Mouse (Mus musculus): ENCODE results near the gene Gphn. TPM values are rescaled to one million over a fixed set of nuclear protein-coding genes. Genes with fewer than 3 reads are reported as not detected.
"Not testable (repeated sequence)": the region's sequence is repeated elsewhere in the genome, so short reads cannot be mapped to it uniquely, and the experiment has no call there.

Gene Gphn
- polyA plus RNA-seq, 1 experiment from 2014 or later: 14.7 TPM

DNA sequence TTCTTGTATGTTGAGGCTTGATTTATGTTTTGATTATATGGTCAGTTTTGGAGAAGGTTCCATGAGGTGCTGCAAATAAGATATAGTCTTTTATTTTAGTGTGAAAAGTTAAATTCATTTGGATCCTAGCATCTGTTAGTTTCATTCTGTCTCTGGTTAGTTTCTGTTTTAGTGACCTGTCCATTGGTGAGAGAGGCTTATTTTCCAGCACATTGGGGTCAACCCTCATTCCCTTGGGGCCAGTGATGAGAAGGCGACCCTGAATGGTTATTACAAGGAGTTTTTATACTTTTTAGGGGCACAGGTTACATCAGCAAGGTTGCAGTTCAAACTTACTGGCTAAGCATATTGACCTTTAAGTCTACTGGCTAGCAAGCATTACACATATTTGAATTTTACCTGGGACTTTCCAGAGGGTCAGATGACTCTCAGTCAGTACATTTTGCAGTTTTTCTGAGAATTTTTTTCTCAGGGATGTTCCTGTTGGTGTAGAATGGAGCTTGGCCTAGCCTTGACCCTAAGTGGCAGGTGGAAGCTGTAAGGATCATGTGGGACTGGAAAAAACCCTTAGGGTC, 72.7 kb downstream of the Gphn start:
- 78% methylated on average over 1 of the region's 1 CpGs for WGBS
- Histone ChIP-seq H3K4me3 (ENCODE audit: low read length) (no peak overlapping the region), H3K4me2 (ENCODE audit: low read depth, low read length) (no peak overlapping the region), H3K36me3 (ENCODE audit: control insufficient read depth, insufficient read depth) (no peaks in the 10 kb centered on the region), H3K9me3 (replicated peaks; ENCODE audit: control insufficient read depth, low read length) (no peaks in the 10 kb centered on the region), H3K27me3 (ENCODE audit: control insufficient read depth, insufficient read depth, low read length) (no peaks in the 10 kb centered on the region), H3K4me1 (ENCODE audit: control insufficient read depth, insufficient read depth, low read length) (no peaks in the 10 kb centered on the region), H3K9ac (ENCODE audit: low read length) (no peak overlapping the region), H3K27ac (ENCODE audit: low read length) (no peak overlapping the region)
- ATAC-seq (replicated peaks; ENCODE audit: extremely low read depth, insufficient read depth, low FRiP score): no peak

DNA sequence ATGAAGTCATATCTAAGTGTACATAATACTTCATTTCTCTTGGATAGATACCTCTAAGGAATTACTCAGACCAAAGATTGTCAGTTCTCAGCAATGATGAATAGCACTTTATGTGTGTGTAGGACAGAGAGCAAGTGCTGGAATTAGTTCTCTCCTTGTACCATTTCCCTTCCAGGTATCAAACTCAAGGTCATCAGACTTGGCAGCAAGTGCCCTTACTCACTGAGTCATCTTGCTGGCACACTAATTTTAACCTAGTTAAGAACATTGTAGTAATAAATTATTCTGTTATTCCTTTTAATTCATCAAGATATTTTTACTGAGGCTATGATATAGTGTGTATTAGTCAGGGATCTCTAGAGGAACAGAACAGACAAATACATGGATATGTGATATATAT, 88.9 kb downstream of the Gphn start:
- H3K27ac ChIP-seq (ENCODE audit: low read length): no peak overlapping the region
- H3K9ac ChIP-seq (ENCODE audit: low read length): no peak overlapping the region
- no peak overlapping the region for H3K4me2 ChIP-seq (ENCODE audit: low read depth, low read length)
- H3K27me3 ChIP-seq (ENCODE audit: control insufficient read depth, insufficient read depth, low read length): no peaks in the 10 kb centered on the region
- no peak overlapping the region for H3K4me3 ChIP-seq (ENCODE audit: low read length)
- no peaks in the 10 kb centered on the region for H3K9me3 ChIP-seq (replicated peaks; ENCODE audit: control insufficient read depth, low read length)
- no peak for ATAC-seq (replicated peaks; ENCODE audit: extremely low read depth, insufficient read depth, low FRiP score)
- H3K36me3 ChIP-seq (ENCODE audit: control insufficient read depth, insufficient read depth): no peaks in the 10 kb centered on the region
- no peaks in the 10 kb centered on the region for H3K4me1 ChIP-seq (ENCODE audit: control insufficient read depth, insufficient read depth, low read length)

DNA sequence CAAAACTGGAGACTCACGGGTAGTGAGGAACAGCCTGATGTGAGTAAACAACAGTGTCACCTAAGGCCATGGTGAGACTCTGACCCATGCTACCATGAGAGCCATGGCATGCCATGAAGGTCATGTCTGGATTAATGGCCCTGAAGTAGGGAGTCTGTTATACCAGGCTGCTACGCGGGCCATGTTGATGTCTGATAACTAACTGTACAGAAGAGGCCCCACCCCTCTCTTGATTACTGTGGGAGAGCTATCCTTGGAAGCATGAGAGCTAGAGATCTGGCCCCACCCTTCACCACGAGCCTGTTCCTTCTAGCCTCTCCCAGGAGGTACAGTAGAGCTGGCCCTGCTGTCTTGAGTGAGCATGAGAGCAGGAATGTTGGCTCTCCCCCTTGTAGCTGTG, 101.8 kb downstream of the Gphn start:
- Histone ChIP-seq H3K9ac (ENCODE audit: low read length) (no peak overlapping the region), H3K4me2 (ENCODE audit: low read depth, low read length) (no peak overlapping the region), H3K27me3 (ENCODE audit: control insufficient read depth, insufficient read depth, low read length) (no peaks in the 10 kb centered on the region), H3K4me1 (ENCODE audit: control insufficient read depth, insufficient read depth, low read length) (no peaks in the 10 kb centered on the region), H3K9me3 (replicated peaks; ENCODE audit: control insufficient read depth, low read length) (no peaks in the 10 kb centered on the region), H3K27ac (ENCODE audit: low read length) (no peak overlapping the region), H3K4me3 (ENCODE audit: low read length) (no peak overlapping the region), H3K36me3 (ENCODE audit: control insufficient read depth, insufficient read depth) (no peaks in the 10 kb centered on the region)
- no peak for ATAC-seq (replicated peaks; ENCODE audit: extremely low read depth, insufficient read depth, low FRiP score)
- WGBS: 84% methylated on average over 4 of the region's 4 CpGs

DNA sequence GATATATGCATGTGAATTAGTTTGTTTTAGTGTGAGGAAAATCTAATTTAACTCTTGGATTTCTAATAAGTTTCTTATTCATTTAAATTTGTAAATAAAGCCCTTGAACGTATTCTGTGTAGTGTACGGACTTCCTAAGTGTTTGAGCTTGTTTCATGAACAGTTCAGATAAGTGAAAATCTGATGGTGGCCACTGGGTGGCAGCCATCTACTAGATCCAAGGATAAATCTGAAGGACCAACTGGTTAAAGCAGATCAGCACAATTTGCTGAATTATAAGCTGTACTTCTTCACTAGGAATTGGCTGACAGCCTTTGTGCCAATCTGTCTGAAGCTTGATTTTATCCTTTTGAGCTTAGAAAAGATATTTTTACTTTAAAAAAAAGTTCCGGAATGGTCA, 105.9 kb downstream of the Gphn start:
- Histone ChIP-seq H3K9ac (ENCODE audit: low read length) (no peak overlapping the region), H3K27me3 (ENCODE audit: control insufficient read depth, insufficient read depth, low read length) (no peaks in the 10 kb centered on the region), H3K36me3 (ENCODE audit: control insufficient read depth, insufficient read depth) (no peaks in the 10 kb centered on the region), H3K4me2 (ENCODE audit: low read depth, low read length) (no peak overlapping the region), H3K4me1 (ENCODE audit: control insufficient read depth, insufficient read depth, low read length) (no peaks in the 10 kb centered on the region), H3K27ac (ENCODE audit: low read length) (no peak overlapping the region), H3K4me3 (ENCODE audit: low read length) (no peak overlapping the region), H3K9me3 (replicated peaks; ENCODE audit: control insufficient read depth, low read length) (no peaks in the 10 kb centered on the region)
- no peak for ATAC-seq (replicated peaks; ENCODE audit: extremely low read depth, insufficient read depth, low FRiP score)
- WGBS: 55% methylated on average over 3 of the region's 3 CpGs

DNA sequence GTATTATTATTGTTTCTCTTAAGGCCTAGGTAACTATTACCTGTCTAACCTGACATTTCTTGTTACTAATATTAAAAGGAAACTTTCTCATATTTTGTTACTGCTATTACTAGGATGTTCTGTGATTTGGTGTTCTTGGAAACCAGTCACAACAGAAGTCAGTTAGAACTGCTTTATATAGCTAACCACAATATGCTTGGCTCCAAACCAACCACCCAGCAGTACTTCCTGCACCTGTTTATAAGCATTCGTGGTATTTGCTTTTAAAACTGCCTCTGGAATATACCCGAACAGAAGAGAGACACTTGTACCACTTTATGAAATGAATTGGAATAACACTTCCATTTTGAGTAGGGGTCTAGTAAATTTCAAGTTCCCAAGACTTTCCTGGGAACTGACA, 130.3 kb downstream of the Gphn start:
- 67% methylated on average over 2 of the region's 2 CpGs for WGBS
- H3K9ac ChIP-seq (ENCODE audit: low read length): no peak overlapping the region
- ATAC-seq (replicated peaks; ENCODE audit: extremely low read depth, insufficient read depth, low FRiP score): no peak
- no peaks in the 10 kb centered on the region for H3K4me1 ChIP-seq (ENCODE audit: control insufficient read depth, insufficient read depth, low read length)
- H3K4me2 ChIP-seq (ENCODE audit: low read depth, low read length): no peak overlapping the region
- H3K36me3 ChIP-seq (ENCODE audit: control insufficient read depth, insufficient read depth): no peaks in the 10 kb centered on the region
- no peak overlapping the region for H3K27ac ChIP-seq (ENCODE audit: low read length)
- H3K27me3 ChIP-seq (ENCODE audit: control insufficient read depth, insufficient read depth, low read length): no peaks in the 10 kb centered on the region
- no peak overlapping the region for H3K4me3 ChIP-seq (ENCODE audit: low read length)
- no peaks in the 10 kb centered on the region for H3K9me3 ChIP-seq (replicated peaks; ENCODE audit: control insufficient read depth, low read length)

DNA sequence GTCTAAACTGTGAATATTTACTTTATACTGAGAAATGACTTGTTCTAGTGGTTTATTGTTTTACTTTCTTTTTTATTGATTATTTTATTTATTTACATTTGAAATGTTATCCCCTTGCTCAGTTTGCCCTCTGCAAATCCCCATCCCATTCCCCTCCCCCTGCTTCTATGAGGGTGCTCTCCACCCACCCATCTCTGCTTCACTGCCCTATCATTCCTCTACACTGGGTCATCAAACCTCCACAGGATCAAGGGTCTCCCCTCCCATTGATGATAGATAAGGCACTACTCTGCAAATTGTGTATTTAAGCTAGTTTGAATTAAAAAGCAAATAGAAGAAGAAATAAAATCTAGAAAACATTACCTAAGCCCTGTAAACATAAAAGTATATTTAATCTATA, 163.1 kb downstream of the Gphn start:
- no peaks in the 10 kb centered on the region for H3K36me3 ChIP-seq (ENCODE audit: control insufficient read depth, insufficient read depth)
- H3K9me3 ChIP-seq (replicated peaks; ENCODE audit: control insufficient read depth, low read length): no peaks in the 10 kb centered on the region
- no peaks in the 10 kb centered on the region for H3K27me3 ChIP-seq (ENCODE audit: control insufficient read depth, insufficient read depth, low read length)
- H3K4me1 ChIP-seq (ENCODE audit: control insufficient read depth, insufficient read depth, low read length): no peaks in the 10 kb centered on the region
- no peak overlapping the region for H3K9ac ChIP-seq (ENCODE audit: low read length)
- H3K4me3 ChIP-seq (ENCODE audit: low read length): no peak overlapping the region
- ATAC-seq (replicated peaks; ENCODE audit: extremely low read depth, insufficient read depth, low FRiP score): no peak
- H3K4me2 ChIP-seq (ENCODE audit: low read depth, low read length): no peak overlapping the region
- no peak overlapping the region for H3K27ac ChIP-seq (ENCODE audit: low read length)

DNA sequence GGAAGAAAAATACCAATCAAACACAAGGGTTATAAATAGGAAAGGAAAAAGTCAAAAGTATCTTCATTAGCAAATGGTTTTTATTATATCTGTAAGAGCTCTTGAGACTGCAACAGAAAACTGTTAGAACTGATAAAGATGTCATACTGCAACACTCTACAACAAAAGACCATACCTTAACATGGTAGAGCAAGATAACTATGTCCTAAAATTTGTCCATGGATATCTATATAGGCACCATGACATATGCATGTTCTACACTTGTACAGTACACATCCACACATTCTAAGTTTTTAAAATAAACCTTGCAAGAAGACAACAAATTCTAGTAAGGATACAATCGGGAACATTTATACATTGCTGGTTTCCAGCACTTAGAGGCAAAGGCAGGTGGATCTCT, 169.1 kb downstream of the Gphn start:
- Histone ChIP-seq H3K9me3 (replicated peaks; ENCODE audit: control insufficient read depth, low read length) (no peaks in the 10 kb centered on the region), H3K27me3 (ENCODE audit: control insufficient read depth, insufficient read depth, low read length) (no peaks in the 10 kb centered on the region), H3K4me2 (ENCODE audit: low read depth, low read length) (no peak overlapping the region), H3K4me3 (ENCODE audit: low read length) (no peak overlapping the region), H3K4me1 (ENCODE audit: control insufficient read depth, insufficient read depth, low read length) (no peaks in the 10 kb centered on the region), H3K9ac (ENCODE audit: low read length) (no peak overlapping the region), H3K27ac (ENCODE audit: low read length) (no peak overlapping the region), H3K36me3 (ENCODE audit: control insufficient read depth, insufficient read depth) (no peaks in the 10 kb centered on the region)
- no peak for ATAC-seq (replicated peaks; ENCODE audit: extremely low read depth, insufficient read depth, low FRiP score)
- 83% methylated on average over 1 of the region's 1 CpGs for WGBS

DNA sequence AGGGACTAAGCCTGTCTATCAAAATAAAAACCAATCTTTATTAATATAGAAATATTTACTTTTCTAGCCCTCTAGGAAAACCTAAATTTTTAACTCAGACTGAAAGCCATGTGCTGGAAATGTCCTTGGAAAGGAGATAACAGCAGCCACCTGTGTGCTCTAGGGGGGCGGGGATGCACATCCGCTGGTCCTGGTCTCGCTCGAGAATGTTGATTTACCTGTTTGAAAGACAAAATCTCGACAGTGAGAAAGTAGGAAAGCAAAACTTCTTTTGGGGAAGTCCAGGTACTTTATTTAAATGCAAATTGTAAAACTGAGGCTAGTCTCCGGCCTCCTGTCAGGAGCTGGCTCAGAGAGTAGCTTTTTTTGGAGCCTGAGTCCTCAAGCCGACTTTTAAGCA, 181.3 kb downstream of the Gphn start:
- 69% methylated on average over 6 of the region's 7 CpGs for WGBS
- H3K4me1 ChIP-seq (ENCODE audit: control insufficient read depth, insufficient read depth, low read length); H3K27ac ChIP-seq (ENCODE audit: low read length); H3K4me2 ChIP-seq (ENCODE audit: low read depth, low read length); H3K4me3 ChIP-seq (ENCODE audit: low read length); H3K9ac ChIP-seq (ENCODE audit: low read length); H3K9me3 ChIP-seq (replicated peaks; ENCODE audit: control insufficient read depth, low read length); ATAC-seq (replicated peaks; ENCODE audit: extremely low read depth, insufficient read depth, low FRiP score); H3K27me3 ChIP-seq (ENCODE audit: control insufficient read depth, insufficient read depth, low read length); H3K36me3 ChIP-seq (ENCODE audit: control insufficient read depth, insufficient read depth): not testable (repeated sequence)

DNA sequence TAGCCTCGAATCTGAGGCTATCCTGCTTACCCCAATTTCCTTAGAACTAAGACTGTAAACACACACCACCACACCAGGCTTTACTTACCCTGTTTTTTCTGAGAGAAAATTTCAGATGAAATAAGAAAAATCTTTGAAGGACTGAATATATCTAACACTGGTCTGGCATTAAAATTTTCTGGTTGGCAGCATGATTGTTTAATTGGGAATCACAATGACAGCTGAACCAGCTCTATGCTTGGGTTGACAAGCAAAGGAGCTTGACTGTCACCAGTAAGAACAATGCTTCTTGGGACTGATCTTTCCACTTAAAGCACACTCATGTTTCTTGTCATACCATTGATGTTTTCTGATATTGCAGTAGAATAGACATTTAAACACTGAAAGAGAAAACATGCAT, 296.0 kb downstream of the Gphn start:
- Histone ChIP-seq H3K4me3 (ENCODE audit: low read length) (no peak overlapping the region), H3K36me3 (ENCODE audit: control insufficient read depth, insufficient read depth) (no peaks in the 10 kb centered on the region), H3K4me1 (ENCODE audit: control insufficient read depth, insufficient read depth, low read length) (no peaks in the 10 kb centered on the region), H3K27me3 (ENCODE audit: control insufficient read depth, insufficient read depth, low read length) (no peaks in the 10 kb centered on the region), H3K27ac (ENCODE audit: low read length) (no peak overlapping the region), H3K9ac (ENCODE audit: low read length) (no peak overlapping the region), H3K4me2 (ENCODE audit: low read depth, low read length) (no peak overlapping the region), H3K9me3 (replicated peaks; ENCODE audit: control insufficient read depth, low read length) (no peaks in the 10 kb centered on the region)
- WGBS: 42% methylated on average over 1 of the region's 1 CpGs
- ATAC-seq (replicated peaks; ENCODE audit: extremely low read depth, insufficient read depth, low FRiP score): no peak
